Mouse (Mus musculus) kidney, postnatal 0 days (tissue): Measurements from ENCODE around the gene Elobl. TPM values are rescaled to one million over a fixed set of nuclear protein-coding genes. Genes with fewer than 3 reads are reported as not detected.

Source experiments
- ATAC-seq: fragments of 200-750 bp; cut with Nextera tagmentation; replicated peaks from 2 replicates; pipeline ENCODE4 v1.8.0; 2017; ENCODE audit warnings: low read depth, moderate number of reproducible peaks, moderate TSS enrichment, moderate library complexity; ENCODE audit not compliant: low FRiP score
- DNase-seq: peaks from one replicate; pipeline ENCODE4 v3.0.0-alpha.2; 2016; ENCODE audit warnings: low spot score
- H3K27ac ChIP-seq: fragments of 300-500 bp; sonication (generic); 2 replicates; pipeline ENCODE4 v1.5.1; 2014; ENCODE audit warnings: mild to moderate bottlenecking
- H3K27me3 ChIP-seq: fragments of 300-500 bp; sonication (generic); 2 replicates; pipeline ENCODE4 v1.6.1; 2014; ENCODE audit warnings: low read length, mixed read lengths; ENCODE audit not compliant: insufficient read depth
- H3K36me3 ChIP-seq: fragments of 300-500 bp; sonication (generic); 2 replicates; pipeline ENCODE4 v1.6.1; 2014; ENCODE audit warnings: low read length, mixed read lengths; ENCODE audit not compliant: insufficient read depth
- H3K4me1 ChIP-seq: fragments of 300-500 bp; sonication (generic); replicated peaks from 2 replicates; pipeline ENCODE4 v1.6.1; 2014; ENCODE audit warnings: antibody characterized with exemption, low read length, mixed read lengths; ENCODE audit not compliant: insufficient read depth
- H3K4me2 ChIP-seq: fragments of 300-500 bp; sonication (generic); 2 replicates; pipeline ENCODE4 v1.6.1; 2014; ENCODE audit warnings: mild to moderate bottlenecking, low read length, moderate library complexity, mixed read lengths
- H3K4me3 ChIP-seq: fragments of 300-500 bp; sonication (generic); replicated peaks from 2 replicates; pipeline ENCODE4 v1.5.1; 2014; ENCODE audit warnings: low read depth, low read length
- H3K9ac ChIP-seq: fragments of 300-500 bp; sonication (generic); 2 replicates; pipeline ENCODE4 v1.6.1; 2014; ENCODE audit warnings: low read depth, low read length
- H3K9me3 ChIP-seq: fragments of 300-500 bp; sonication (generic); replicated peaks from 2 replicates; pipeline ENCODE4 v1.6.1; 2016; ENCODE audit warnings: low read length, inconsistent platforms, mixed read lengths
- CTCF ChIP-seq: IDR thresholded peaks from 2 replicates; pipeline ENCODE4 v1.5.1; 2016; ENCODE audit warnings: antibody characterized with exemption, low read depth, mild to moderate bottlenecking, moderate library complexity
- WGBS: fragments of 180-500 bp; shearing (Covaris S2); extraction: QIAGEN DNeasy Blood & Tissue Kit; methylation state at CpG from one replicate; pipeline ENCODE4 v1.1.7; 2014; 5-methylcytosine and 5-hydroxymethylcytosine counted together
- polyA plus RNA-seq: library from polyadenylated mRNA; unstranded; fragments of >200 nt; fragmentation: Nextera tagmentation; extraction: Ambion mirVana; gene quantifications from 2 replicates; pipeline ENCODE4 v1.2.1, GENCODE M21; 2015

Elobl gene
- polyA plus RNA-seq, 1 experiment from 2014 or later, result not detected

- no peak overlapping the region for H3K4me2 ChIP-seq
- H3K27me3 ChIP-seq, result no peaks in the 10 kb centered on the region
- no peak overlapping the region for H3K4me3 ChIP-seq
- H3K9ac ChIP-seq, result no peak overlapping the region
- H3K27ac ChIP-seq, result no peak overlapping the region
- no peak for TF ChIP-seq CTCF
- no peak for ATAC-seq
- 88% methylated on average over 19 of the region's 19 CpGs for WGBS
- DNase-seq, result no peak
- H3K36me3 ChIP-seq, result peaks cover 25% of the 10 kb centered on the region; the same call in 1 of the 2 replicates
- H3K9me3 ChIP-seq, result no peaks in the 10 kb centered on the region
- no peaks in the 10 kb centered on the region for H3K4me1 ChIP-seq
Observed at GRCm38 (mm10) chr11:88934089-88935000, 32.4 kb downstream of the Elobl start.

DNA sequence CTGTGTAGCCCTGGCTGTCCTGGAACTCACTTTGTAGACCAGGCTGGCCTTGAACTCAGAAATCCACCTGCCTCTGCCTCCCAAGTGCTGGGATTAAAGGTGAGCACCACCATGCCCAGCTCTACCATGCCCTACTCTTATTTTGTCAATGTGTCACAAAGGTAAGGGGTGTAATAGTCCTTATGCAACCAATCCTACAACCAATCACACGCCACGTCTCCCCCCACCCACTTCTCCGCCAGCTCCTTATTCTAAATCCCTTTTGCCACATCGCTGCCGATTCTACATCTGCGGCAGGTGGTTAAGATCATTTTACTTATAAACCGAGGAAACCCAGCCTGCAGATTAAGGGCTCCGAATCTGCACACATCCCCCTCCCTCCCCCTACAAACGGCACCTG is 33.7 kb downstream of the Elobl start:
- Histone ChIP-seq H3K9ac (no peak overlapping the region), H3K27me3 (no peaks in the 10 kb centered on the region), H3K4me3 (no peak overlapping the region), H3K4me1 (no peaks in the 10 kb centered on the region), H3K4me2 (no peak overlapping the region), H3K9me3 (no peaks in the 10 kb centered on the region), H3K27ac (no peak overlapping the region), H3K36me3 (peaks cover 28% of the 10 kb centered on the region; the same call in 1 of the 2 replicates)
- no peak for TF ChIP-seq CTCF
- WGBS, result 96% methylated on average over 9 of the region's 9 CpGs
- ATAC-seq (no peak), DNase-seq (no peak)

- ATAC-seq, result no peak
- no peak overlapping the region for H3K9ac ChIP-seq
- DNase-seq, result no peak
- H3K27ac ChIP-seq, result no peak overlapping the region
- TF ChIP-seq CTCF, result no peak
- peaks cover 32% of the 10 kb centered on the region; the same call in 1 of the 2 replicates for H3K36me3 ChIP-seq
- H3K4me2 ChIP-seq, result no peak overlapping the region
- H3K4me3 ChIP-seq, result no peak overlapping the region
- H3K27me3 ChIP-seq, result no peaks in the 10 kb centered on the region
- no peaks in the 10 kb centered on the region for H3K9me3 ChIP-seq
- H3K4me1 ChIP-seq, result no peaks in the 10 kb centered on the region
- WGBS, result 81% methylated on average over 14 of the region's 14 CpGs
Observed at GRCm38 (mm10) chr11:88931692-88932530, 34.8 kb downstream of the Elobl start.

- Histone ChIP-seq H3K36me3 (peaks cover 40% of the 10 kb centered on the region), H3K9me3 (no peaks in the 10 kb centered on the region), H3K27ac (no peak overlapping the region), H3K4me1 (no peaks in the 10 kb centered on the region), H3K4me2 (no peak overlapping the region), H3K9ac (no peak overlapping the region), H3K27me3 (no peaks in the 10 kb centered on the region), H3K4me3 (no peak overlapping the region)
- 53% methylated on average over 5 of the region's 5 CpGs for WGBS
- no peak for TF ChIP-seq CTCF
- ATAC-seq (no peak), DNase-seq (no peak)
Observed at GRCm38 (mm10) chr11:88926566-88926965, 40.2 kb downstream of the Elobl start.

Other genes starting within 250 kb of the Elobl start
- 24.5 and 28.2 TPM in 2 replicates for gene Msi2, start 248.4 kb downstream of the Elobl start, polyA plus RNA-seq
- gene Akap1, start 102.3 kb downstream of the Elobl start, polyA plus RNA-seq, result 16.9 and 17.5 TPM in 2 replicates
- gene Scpep1, start 11.5 kb downstream of the Elobl start, polyA plus RNA-seq, result 149 and 169 TPM in 2 replicates
- 10.9 and 12.1 TPM in 2 replicates for gene Coil, start 3.3 kb upstream of the Elobl start, polyA plus RNA-seq
- 17.6 and 18.3 TPM in 2 replicates for gene Trim25, start 32.4 kb upstream of the Elobl start, polyA plus RNA-seq
- 2.6 and 3.3 TPM in 2 replicates for gene Dgke, start 99.9 kb upstream of the Elobl start, polyA plus RNA-seq
- gene Gm525, start 106.9 kb upstream of the Elobl start, polyA plus RNA-seq, result 0.45 TPM in 1 of 2 replicates, not detected in the other